ENCODE assay signal across 8 mouse cellular contexts in the genomic region with DNA sequence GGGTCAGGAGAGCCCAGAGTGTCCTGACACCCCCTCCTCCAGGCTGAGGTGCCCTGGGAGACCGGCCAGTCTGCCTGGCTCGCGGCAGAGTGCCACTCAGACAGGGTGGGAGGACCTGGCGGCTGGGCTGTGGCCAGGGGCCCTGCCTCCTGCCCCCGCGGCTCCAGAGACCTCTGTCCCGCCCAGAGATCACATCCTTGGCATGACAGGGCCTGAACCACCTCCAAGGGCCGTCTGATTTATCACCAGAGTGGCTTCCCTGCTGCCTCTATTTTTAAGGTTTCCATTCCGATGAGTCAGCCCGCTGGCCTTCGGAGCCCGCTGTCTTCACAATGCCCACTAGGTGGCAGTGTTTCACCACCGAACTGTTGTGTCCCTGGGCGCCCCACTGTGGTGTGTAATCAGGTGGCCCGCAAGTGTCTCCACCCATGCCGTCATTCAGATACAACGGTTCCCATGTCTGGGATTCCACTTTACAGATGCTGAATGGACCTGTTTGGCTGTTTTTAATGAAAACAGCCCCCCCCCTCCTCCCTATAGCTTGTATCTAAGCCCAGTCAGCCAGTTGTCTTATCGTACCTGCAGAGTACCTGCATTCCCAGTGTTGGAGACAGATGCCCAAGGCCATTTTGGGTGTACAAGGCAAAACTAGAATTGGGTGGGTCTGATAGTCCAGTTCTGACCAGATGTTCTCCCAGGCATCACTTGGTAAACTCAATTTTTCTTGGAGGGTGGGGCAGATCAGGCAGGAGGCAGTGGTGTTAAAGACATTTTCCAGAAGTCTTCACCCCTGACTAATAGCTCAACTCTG. TPM values are rescaled to one million over a fixed set of nuclear protein-coding genes. Genes with fewer than 3 reads are reported as not detected.
A peak's percentile ranks its signal among the peaks of the same experiment; 100 is the strongest.
DNase-seq lines count a peak whose midpoint lies in the region; ATAC-seq and TF ChIP-seq lines count a peak whose summit lies in the region.

No protein-coding gene starts in this region.

- no peaks in the 10 kb centered on the region for H3K36me3 ChIP-seq in heart, embryonic 13.5 days
- H3K36me3 ChIP-seq in kidney, postnatal 0 days (ENCODE audit: insufficient read depth, low read length): no peaks in the 10 kb centered on the region
- H3K36me3 ChIP-seq in liver, adult 2 months (ENCODE audit: control insufficient read depth, insufficient read depth, low read length): no peaks in the 10 kb centered on the region
- H3K36me3 ChIP-seq in myocyte (ENCODE audit: control insufficient read depth, insufficient read depth): no peaks in the 10 kb centered on the region
- no peaks in the 10 kb centered on the region for H3K36me3 ChIP-seq in stomach, embryonic 14.5 days (ENCODE audit: control insufficient read depth, insufficient read depth, low read length)

- H3K79me2 ChIP-seq in liver, adult 2 months (ENCODE audit: control insufficient read depth, insufficient read depth, low read length): no peaks in the 10 kb centered on the region
- H3K79me2 ChIP-seq in myocyte (ENCODE audit: control insufficient read depth, insufficient read depth): no peaks in the 10 kb centered on the region

- peak; percentile 71 for ATAC-seq in erythroid progenitor cell, adult 5-6 weeks (replicated peaks; ENCODE audit: low FRiP score, poor library complexity, severe bottlenecking)
- ATAC-seq in heart, embryonic 13.5 days (ENCODE audit: extremely low read depth, insufficient number of reproducible peaks, low FRiP score, low TSS enrichment): peak; percentile 39; the same call in 1 of the 2 replicates
- peak; percentile 71 for ATAC-seq in kidney, postnatal 0 days (replicated peaks; ENCODE audit: low FRiP score, low read depth)
- no peak; the same call in 1 of the 2 replicates for ATAC-seq in stomach, embryonic 14.5 days (ENCODE audit: insufficient number of reproducible peaks, insufficient read depth, low FRiP score, low read depth)

- peaks cover 68% of the 10 kb centered on the region for H3K27me3 ChIP-seq in heart, embryonic 13.5 days (replicated peaks)
- no peaks in the 10 kb centered on the region for H3K27me3 ChIP-seq in kidney, postnatal 0 days (ENCODE audit: insufficient read depth, low read length)
- H3K27me3 ChIP-seq in liver, adult 2 months (ENCODE audit: control insufficient read depth, insufficient read depth, low read length): 0 out of 2 replicates have a peak, but pooled peaks cover 2% of the 10 kb centered on the region
- H3K27me3 ChIP-seq in myocyte (ENCODE audit: control insufficient read depth, insufficient read depth, insufficient read length): no peaks in the 10 kb centered on the region
- H3K27me3 ChIP-seq in stomach, embryonic 14.5 days (ENCODE audit: control insufficient read depth, insufficient read depth, low read length): peaks cover 17% of the 10 kb centered on the region

- H3ac ChIP-seq in myocyte (ENCODE audit: control insufficient read depth, insufficient read length): no peak overlapping the region

- TF ChIP-seq POLR2A in brain, embryonic 14.5 days (IDR thresholded peaks at IDR 0.05; ENCODE audit: borderline replicate concordance, extremely low read depth, insufficient read depth, insufficient read length, poor library complexity, severe bottlenecking): no peak
- no peak for TF ChIP-seq POLR2A in liver, adult 2 months (IDR thresholded peaks at IDR 0.05; ENCODE audit: extremely low read depth, insufficient read depth, low read length)
- no peak for TF ChIP-seq POLR2A in myocyte (IDR thresholded peaks at IDR 0.05; ENCODE audit: insufficient read length, low read depth)

- TF ChIP-seq CTCF in brain, embryonic 14.5 days (IDR thresholded peaks at IDR 0.05; ENCODE audit: borderline replicate concordance, extremely low read depth, insufficient read depth, insufficient read length): peak; percentile 97
- peak; percentile 97 for TF ChIP-seq CTCF in kidney, postnatal 0 days (IDR thresholded peaks at IDR 0.05; ENCODE audit: low read depth)
- TF ChIP-seq CTCF in liver, adult 2 months (IDR thresholded peaks at IDR 0.05; ENCODE audit: low read depth, low read length): peak; percentile 93

- peak overlapping the region; percentile 32 for H3K4me3 ChIP-seq in heart, embryonic 13.5 days
- 0 out of 2 replicates have a peak overlapping the region, but pooled peaks have one; percentile 5 for H3K4me3 ChIP-seq in kidney, postnatal 0 days (replicated peaks; ENCODE audit: low read depth, low read length)
- H3K4me3 ChIP-seq in liver, adult 2 months (ENCODE audit: insufficient read depth, low read depth, low read length): no peak overlapping the region
- no peak overlapping the region for H3K4me3 ChIP-seq in myocyte
- H3K4me3 ChIP-seq in stomach, embryonic 14.5 days (ENCODE audit: low read depth, low read length): no peak overlapping the region

- H3K9me3 ChIP-seq in heart, embryonic 13.5 days: no peaks in the 10 kb centered on the region
- no peaks in the 10 kb centered on the region for H3K9me3 ChIP-seq in kidney, postnatal 0 days (replicated peaks; ENCODE audit: low read length)
- H3K9me3 ChIP-seq in stomach, embryonic 14.5 days (ENCODE audit: control insufficient read depth, low read depth, low read length): no peaks in the 10 kb centered on the region

- 4% methylated on average over 18 of the region's 18 CpGs for WGBS in heart, embryonic 13.5 days
- WGBS in kidney, postnatal 0 days: 3% methylated on average over 18 of the region's 18 CpGs
- 3% methylated on average over 18 of the region's 18 CpGs for WGBS in liver, adult 2 months
- 2% methylated on average over 18 of the region's 18 CpGs for WGBS in stomach, embryonic 14.5 days

- H3K9ac ChIP-seq in heart, embryonic 13.5 days: peak overlapping the region; percentile 70
- no peak overlapping the region for H3K9ac ChIP-seq in kidney, postnatal 0 days (ENCODE audit: low read depth, low read length)
- H3K9ac ChIP-seq in liver, adult 2 months (ENCODE audit: low read depth, low read length): no peak overlapping the region
- no peak overlapping the region for H3K9ac ChIP-seq in stomach, embryonic 14.5 days (replicated peaks; ENCODE audit: low read depth, low read length)

- peaks cover 29% of the 10 kb centered on the region for H3K4me1 ChIP-seq in heart, embryonic 13.5 days
- H3K4me1 ChIP-seq in kidney, postnatal 0 days (replicated peaks; ENCODE audit: insufficient read depth, low read length): peaks cover 3% of the 10 kb centered on the region; the same call in 1 of the 2 replicates
- H3K4me1 ChIP-seq in liver, adult 2 months (ENCODE audit: control insufficient read depth, insufficient read depth, low read length): no peaks in the 10 kb centered on the region
- no peaks in the 10 kb centered on the region for H3K4me1 ChIP-seq in stomach, embryonic 14.5 days (ENCODE audit: control insufficient read depth, insufficient read depth, low read length)

- peak; percentile 89 for DNase-seq in CD4-positive, CD25-positive, alpha-beta regulatory T cell, adult 2 months (ENCODE audit: low read depth, low spot score)
- peak; percentile 87 for DNase-seq in brain, embryonic 14.5 days (ENCODE audit: low read depth)
- DNase-seq in kidney, postnatal 0 days (ENCODE audit: low spot score): peak; percentile 92
- peak; percentile 27 for DNase-seq in liver, adult 2 months (ENCODE audit: extremely low read depth, low read depth, low spot score)

- H3K27ac ChIP-seq in heart, embryonic 13.5 days (replicated peaks): no peak overlapping the region
- H3K27ac ChIP-seq in kidney, postnatal 0 days: no peak overlapping the region
- H3K27ac ChIP-seq in liver, adult 2 months (replicated peaks; ENCODE audit: insufficient read depth, low read depth, low read length): no peak overlapping the region
- H3K27ac ChIP-seq in stomach, embryonic 14.5 days (ENCODE audit: low read length): no peak overlapping the region

- H3K4me2 ChIP-seq in heart, embryonic 13.5 days: peak overlapping the region; percentile 59
- peak overlapping the region; percentile 43 for H3K4me2 ChIP-seq in kidney, postnatal 0 days (ENCODE audit: low read length)
- H3K4me2 ChIP-seq in myocyte (ENCODE audit: low read depth): peak overlapping the region; percentile 88
- H3K4me2 ChIP-seq in stomach, embryonic 14.5 days (replicated peaks; ENCODE audit: low read depth, low read length): peak overlapping the region; percentile 2; the same call in 1 of the 2 replicates

RNA-seq across cellular contexts. Expression of a gene that starts 3.4 kb away (rescaled TPM):
- not detected in 2 replicates for polyA plus RNA-seq in brain, embryonic 14.5 days (2012; rRNA removed)
- total RNA-seq in erythroid progenitor cell, adult 5-6 weeks (2015; ENCODE audit: low replicate concordance): not detected in 2 replicates
- total RNA-seq in erythroid progenitor cell, adult 5-6 weeks (2017; ENCODE audit: low replicate concordance): not detected in 2 replicates
- 0.19 and 0.29 TPM in 2 replicates for polyA plus RNA-seq in heart, embryonic 13.5 days (2015; fragmentation: Nextera tagmentation; extraction: Ambion mirVana)
- polyA plus RNA-seq in kidney, postnatal 0 days (2015; fragmentation: Nextera tagmentation; extraction: Ambion mirVana): 0.14 and 0.21 TPM in 2 replicates
- 0.09 TPM in 1 of 2 replicates, not detected in the other for total RNA-seq in liver, adult 2 months (2014; rRNA removed)
- not detected in 2 replicates for polyA plus RNA-seq in liver, adult 2 months (2012; rRNA removed)
- polyA plus RNA-seq in myocyte (2012; fragmentation: generic; extraction: Trizol): 8.2 TPM
- polyA plus RNA-seq in stomach, embryonic 14.5 days (2014; fragmentation: Nextera tagmentation; extraction: Ambion mirVana): not detected in 2 replicates

RNA-seq across cellular contexts. Expression of a gene that starts 18.5 kb away (rescaled TPM):
- 4.6 and 5.4 TPM in 2 replicates for polyA plus RNA-seq in brain, embryonic 14.5 days (2012; rRNA removed)
- total RNA-seq in erythroid progenitor cell, adult 5-6 weeks (2015; ENCODE audit: low replicate concordance): not detected in 2 replicates
- total RNA-seq in erythroid progenitor cell, adult 5-6 weeks (2017; ENCODE audit: low replicate concordance): not detected in 2 replicates
- polyA plus RNA-seq in heart, embryonic 13.5 days (2015; fragmentation: Nextera tagmentation; extraction: Ambion mirVana): 2.5 and 2.7 TPM in 2 replicates
- polyA plus RNA-seq in kidney, postnatal 0 days (2015; fragmentation: Nextera tagmentation; extraction: Ambion mirVana): 9.4 and 10.4 TPM in 2 replicates
- total RNA-seq in liver, adult 2 months (2014; rRNA removed): 0.34 TPM in 1 of 2 replicates, not detected in the other
- 1.1 and 1.6 TPM in 2 replicates for polyA plus RNA-seq in liver, adult 2 months (2012; rRNA removed)
- polyA plus RNA-seq in myocyte (2012; fragmentation: generic; extraction: Trizol): 31.3 TPM
- polyA plus RNA-seq in stomach, embryonic 14.5 days (2014; fragmentation: Nextera tagmentation; extraction: Ambion mirVana): 2.7 and 3.3 TPM in 2 replicates

RNA-seq across cellular contexts. Expression of a gene that starts 37.0 kb away (rescaled TPM):
- 20.6 and 23.9 TPM in 2 replicates for polyA plus RNA-seq in brain, embryonic 14.5 days (2012; rRNA removed)
- total RNA-seq in erythroid progenitor cell, adult 5-6 weeks (2015; ENCODE audit: low replicate concordance): not detected in 2 replicates
- total RNA-seq in erythroid progenitor cell, adult 5-6 weeks (2017; ENCODE audit: low replicate concordance): not detected in 2 replicates
- 0.15 and 0.51 TPM in 2 replicates for polyA plus RNA-seq in heart, embryonic 13.5 days (2015; fragmentation: Nextera tagmentation; extraction: Ambion mirVana)
- polyA plus RNA-seq in kidney, postnatal 0 days (2015; fragmentation: Nextera tagmentation; extraction: Ambion mirVana): 6.9 and 8.8 TPM in 2 replicates
- total RNA-seq in liver, adult 2 months (2014; rRNA removed): not detected in 2 replicates
- polyA plus RNA-seq in liver, adult 2 months (2012; rRNA removed): not detected in 2 replicates
- 0.02 TPM for polyA plus RNA-seq in myocyte (2012; fragmentation: generic; extraction: Trizol)
- 0.13 and 0.39 TPM in 2 replicates for polyA plus RNA-seq in stomach, embryonic 14.5 days (2014; fragmentation: Nextera tagmentation; extraction: Ambion mirVana)

RNA-seq across cellular contexts. Expression of a gene that starts 47.8 kb away (rescaled TPM):
- 4.5 and 5.8 TPM in 2 replicates for polyA plus RNA-seq in brain, embryonic 14.5 days (2012; rRNA removed)
- total RNA-seq in erythroid progenitor cell, adult 5-6 weeks (2015; ENCODE audit: low replicate concordance): not detected in 2 replicates
- total RNA-seq in erythroid progenitor cell, adult 5-6 weeks (2017; ENCODE audit: low replicate concordance): not detected in 2 replicates
- 0.23 and 0.44 TPM in 2 replicates for polyA plus RNA-seq in heart, embryonic 13.5 days (2015; fragmentation: Nextera tagmentation; extraction: Ambion mirVana)
- polyA plus RNA-seq in kidney, postnatal 0 days (2015; fragmentation: Nextera tagmentation; extraction: Ambion mirVana): 0.64 and 0.75 TPM in 2 replicates
- total RNA-seq in liver, adult 2 months (2014; rRNA removed): 0.20 TPM in 1 of 2 replicates, not detected in the other
- polyA plus RNA-seq in liver, adult 2 months (2012; rRNA removed): 0.11 and 0.19 TPM in 2 replicates
- polyA plus RNA-seq in myocyte (2012; fragmentation: generic; extraction: Trizol): not detected
- polyA plus RNA-seq in stomach, embryonic 14.5 days (2014; fragmentation: Nextera tagmentation; extraction: Ambion mirVana): 0.39 and 1.1 TPM in 2 replicates

Comparison
In these comparisons a context has a peak if more than half of its experiments do, and no peak if none do; other contexts are left out.
1. DNase-seq: peak in every context shown above with its lines; median percentile 92 in kidney, postnatal 0 days; 89 in CD4-positive, CD25-positive, alpha-beta regulatory T cell, adult 2 months; 87 in brain, embryonic 14.5 days; 27 in liver, adult 2 months.
2. H3K4me2 ChIP-seq: peak in every context shown above with its lines; median percentile 88 in myocyte; 59 in heart, embryonic 13.5 days; 43 in kidney, postnatal 0 days; 2 in stomach, embryonic 14.5 days.
3. H3K4me3 ChIP-seq: peak in heart, embryonic 13.5 days (single experiment) and kidney, postnatal 0 days (single experiment); none in liver, adult 2 months (single experiment), myocyte (single experiment) and stomach, embryonic 14.5 days (single experiment).
4. Peak in every context shown above with its lines, with median percentiles within 50 percentile points of each other: CTCF ChIP-seq.